Mouse (Mus musculus) kidney, adult 2 months (tissue): ENCODE results near the gene Hic2. TPM values are rescaled to one million over a fixed set of nuclear protein-coding genes. Genes with fewer than 3 reads are reported as not detected.
A peak's percentile ranks its signal among the peaks of the same experiment; 100 is the strongest.

Source experiments
- DNase-seq: peaks from one replicate; pipeline ENCODE4 v3.0.0; 2021
- H3K27ac ChIP-seq: fragments of 200-500 bp; 2 replicates; pipeline ENCODE4 v1.5.1; 2012; ENCODE audit warnings: low read depth, low read length, control low read depth, inconsistent platforms; ENCODE audit not compliant: insufficient read depth
- H3K27me3 ChIP-seq: fragments of 200-500 bp; replicated peaks from 2 replicates; pipeline ENCODE4 v1.6.1; 2012; ENCODE audit warnings: mild to moderate bottlenecking, moderate library complexity, low read length, inconsistent platforms; ENCODE audit not compliant: control insufficient read depth, insufficient read depth
- H3K36me3 ChIP-seq: fragments of 200-500 bp; 2 replicates; pipeline ENCODE4 v1.6.1; 2012; ENCODE audit warnings: mild to moderate bottlenecking, moderate library complexity, low read length, inconsistent platforms; ENCODE audit not compliant: control insufficient read depth, insufficient read depth
- H3K4me1 ChIP-seq: fragments of 200-500 bp; 2 replicates; pipeline ENCODE4 v1.6.1; 2011; ENCODE audit warnings: low read length; ENCODE audit not compliant: control insufficient read depth, insufficient read depth
- H3K4me3 ChIP-seq: fragments of 200-500 bp; 2 replicates; pipeline ENCODE4 v1.5.1; 2011; ENCODE audit warnings: mild to moderate bottlenecking, low read depth, low read length, control low read depth; ENCODE audit not compliant: insufficient read depth
- CTCF ChIP-seq: fragments of 200-500 bp; conservative IDR thresholded peaks from 2 replicates; pipeline ENCODE4 v1.5.1; 2011; ENCODE audit warnings: low read depth, mild to moderate bottlenecking, control low read depth, low read length, moderate library complexity, mixed read lengths; ENCODE audit not compliant: insufficient read depth, insufficient read length
- POLR2A ChIP-seq: fragments of 200-500 bp; IDR thresholded peaks from one replicate; pipeline ENCODE4 v1.6.1; 2011; ENCODE audit warnings: low read depth, low read length, control low read depth
- WGBS: fragments of 180-500 bp; shearing (Covaris S2); methylation state at CpG from one replicate; pipeline ENCODE4 v1.1.7; 2018; 5-methylcytosine and 5-hydroxymethylcytosine counted together
- polyA plus RNA-seq: library from polyadenylated mRNA; depleted of rRNA; stranded (reverse); fragments of >200 nt; gene quantifications from 2 replicates; pipeline ENCODE4 v1.2.3, GENCODE M21; 2012

Gene Hic2
- polyA plus RNA-seq, 1 experiment: 1.5 TPM

GRCm38 (mm10) chr16:17251539-17251938, 18.2 kb downstream of the Hic2 start:
- DNase-seq: peak; percentile 97
- H3K27me3 ChIP-seq: no peaks in the 10 kb centered on the region
- no peaks in the 10 kb centered on the region for H3K36me3 ChIP-seq
- no peak overlapping the region for H3K27ac ChIP-seq
- WGBS: 27% methylated on average over 3 of the region's 3 CpGs
- TF ChIP-seq CTCF (no peak), POLR2A (no peak)
- H3K4me3 ChIP-seq: no peak overlapping the region
- peaks cover 9% of the 10 kb centered on the region; the same call in 1 of the 2 replicates for H3K4me1 ChIP-seq

GRCm38 (mm10) chr16:17252086-17252726, 18.8 kb downstream of the Hic2 start:
- WGBS: 70% methylated on average over 3 of the region's 3 CpGs
- no peak for DNase-seq
- H3K36me3 ChIP-seq: no peaks in the 10 kb centered on the region
- H3K27me3 ChIP-seq: no peaks in the 10 kb centered on the region
- H3K4me1 ChIP-seq: peaks cover 9% of the 10 kb centered on the region; the same call in 1 of the 2 replicates
- no peak overlapping the region for H3K27ac ChIP-seq
- H3K4me3 ChIP-seq: no peak overlapping the region
- TF ChIP-seq CTCF: no peak
- TF ChIP-seq POLR2A: no peak

GRCm38 (mm10) chr16:17252841-17253240, 19.5 kb downstream of the Hic2 start:
- H3K4me1 ChIP-seq: peaks cover 4% of the 10 kb centered on the region; the same call in 1 of the 2 replicates
- WGBS: 85% methylated on average over 7 of the region's 7 CpGs

GRCm38 (mm10) chr16:17254005-17254597, 20.7 kb downstream of the Hic2 start:
- Histone ChIP-seq H3K27ac (no peak overlapping the region), H3K27me3 (no peaks in the 10 kb centered on the region), H3K4me3 (no peak overlapping the region), H3K36me3 (no peaks in the 10 kb centered on the region), H3K4me1 (peaks cover 4% of the 10 kb centered on the region; the same call in 1 of the 2 replicates)
- TF ChIP-seq POLR2A (no peak), CTCF (no peak)
- 53% methylated on average over 4 of the region's 4 CpGs for WGBS
- DNase-seq: no peak

More at GRCm38 (mm10) chr16:17252841-17253240, 19.5 kb downstream of the Hic2 start:
- DNase-seq: no peak
- Histone ChIP-seq H3K27me3 (no peaks in the 10 kb centered on the region), H3K36me3 (no peaks in the 10 kb centered on the region), H3K27ac (no peak overlapping the region), H3K4me3 (no peak overlapping the region)
- no peak for TF ChIP-seq POLR2A

GRCm38 (mm10) chr16:17255270-17255669, 21.9 kb downstream of the Hic2 start:
- no peak overlapping the region for H3K27ac ChIP-seq
- H3K4me1 ChIP-seq: peaks cover 4% of the 10 kb centered on the region; the same call in 1 of the 2 replicates
- H3K27me3 ChIP-seq: no peaks in the 10 kb centered on the region
- WGBS: 77% methylated on average over 2 of the region's 2 CpGs
- no peak for DNase-seq
- no peak for TF ChIP-seq CTCF
- TF ChIP-seq POLR2A: no peak
- H3K36me3 ChIP-seq: no peaks in the 10 kb centered on the region
- no peak overlapping the region for H3K4me3 ChIP-seq

GRCm38 (mm10) chr16:17257359-17257821, 24.0 kb downstream of the Hic2 start:
- H3K4me3 ChIP-seq: no peak overlapping the region
- 0 out of 2 replicates have a peak, but pooled peaks cover under 1% of the 10 kb centered on the region for H3K4me1 ChIP-seq
- H3K27ac ChIP-seq: no peak overlapping the region
- H3K36me3 ChIP-seq: no peaks in the 10 kb centered on the region
- DNase-seq: peak; percentile 55
- TF ChIP-seq CTCF: 0 out of 2 replicates have a peak, but pooled peaks have one; percentile 10
- TF ChIP-seq POLR2A: no peak
- H3K27me3 ChIP-seq: no peaks in the 10 kb centered on the region
- 74% methylated on average over 9 of the region's 9 CpGs for WGBS

GRCm38 (mm10) chr16:17258917-17259316, 25.5 kb downstream of the Hic2 start:
- no peak for TF ChIP-seq CTCF
- TF ChIP-seq POLR2A: no peak
- WGBS: 87% methylated on average over 12 of the region's 12 CpGs
- no peak for DNase-seq
- H3K4me3 ChIP-seq: no peak overlapping the region
- no peaks in the 10 kb centered on the region for H3K27me3 ChIP-seq
- H3K4me1 ChIP-seq: no peaks in the 10 kb centered on the region
- H3K36me3 ChIP-seq: no peaks in the 10 kb centered on the region
- H3K27ac ChIP-seq: no peak overlapping the region
